Mouse (Mus musculus): ENCODE results near the gene Gtpbp3. TPM values are rescaled to one million over a fixed set of nuclear protein-coding genes. Genes with fewer than 3 reads are reported as not detected.

Gtpbp3 gene
- polyA plus RNA-seq, 1 experiment from 2014 or later: 5.2 TPM

DNA sequence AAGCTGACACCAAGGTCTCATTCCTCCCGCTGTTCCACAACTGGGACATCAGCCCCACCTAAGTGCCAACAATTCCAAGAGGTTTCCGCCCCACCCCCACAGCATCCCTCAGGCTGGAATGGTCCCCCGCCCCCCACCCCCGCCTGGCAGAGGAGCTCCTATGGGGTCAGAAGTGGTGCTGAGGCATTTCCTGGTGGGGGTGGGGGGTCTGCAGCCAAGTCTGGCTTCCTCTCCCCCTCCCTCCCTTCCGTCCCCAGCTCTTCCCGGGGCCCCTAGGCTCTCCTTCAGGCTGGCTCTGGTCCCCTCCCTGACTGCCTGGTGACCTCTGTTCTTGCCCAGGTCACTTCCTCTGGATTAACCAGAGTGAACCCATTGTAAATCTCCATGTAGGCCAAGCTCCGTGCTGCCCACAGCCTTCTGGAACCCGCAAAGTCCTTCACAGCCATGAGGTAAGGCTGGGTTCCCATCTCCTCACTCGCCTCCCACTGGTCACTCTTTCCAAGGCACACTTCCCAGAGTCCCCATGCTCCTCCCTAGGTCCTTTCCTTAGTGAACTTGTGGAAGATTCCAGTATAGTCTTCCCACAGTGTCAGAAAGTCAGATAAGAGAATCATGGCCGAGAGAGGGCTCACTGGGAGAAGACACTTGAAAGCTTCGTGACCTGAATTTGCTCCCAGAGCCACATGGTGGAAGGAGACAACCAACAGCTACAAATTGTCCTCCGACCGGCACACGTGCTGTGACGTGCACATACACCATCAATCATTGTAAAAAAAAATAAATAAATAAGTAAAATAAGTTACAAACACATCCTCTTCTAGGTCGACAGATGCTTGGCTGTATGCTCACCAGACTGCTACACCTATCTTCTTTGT lies 11.2 kb downstream of the Gtpbp3 start:
- H3K9ac ChIP-seq (replicated peaks; ENCODE audit: low read length): no peak overlapping the region
- no peaks in the 10 kb centered on the region for H3K27me3 ChIP-seq (ENCODE audit: control insufficient read depth, insufficient read depth, low read length)
- WGBS: 50% methylated on average over 16 of the region's 16 CpGs
- H3K4me3 ChIP-seq (replicated peaks; ENCODE audit: low read depth, low read length): no peak overlapping the region
- ATAC-seq (ENCODE audit: low FRiP score, low TSS enrichment) (no peak), DNase-seq (no peak)
- no peaks in the 10 kb centered on the region for H3K4me1 ChIP-seq (ENCODE audit: control insufficient read depth, insufficient read depth, low read length)
- H3K9me3 ChIP-seq (ENCODE audit: control insufficient read depth, low read length): no peaks in the 10 kb centered on the region
- no peaks in the 10 kb centered on the region for H3K36me3 ChIP-seq (ENCODE audit: control insufficient read depth, insufficient read depth, low read length)
- H3K4me2 ChIP-seq (ENCODE audit: low read length): no peak overlapping the region
- H3K27ac ChIP-seq (replicated peaks; ENCODE audit: low read depth, low read length): no peak overlapping the region

DNA sequence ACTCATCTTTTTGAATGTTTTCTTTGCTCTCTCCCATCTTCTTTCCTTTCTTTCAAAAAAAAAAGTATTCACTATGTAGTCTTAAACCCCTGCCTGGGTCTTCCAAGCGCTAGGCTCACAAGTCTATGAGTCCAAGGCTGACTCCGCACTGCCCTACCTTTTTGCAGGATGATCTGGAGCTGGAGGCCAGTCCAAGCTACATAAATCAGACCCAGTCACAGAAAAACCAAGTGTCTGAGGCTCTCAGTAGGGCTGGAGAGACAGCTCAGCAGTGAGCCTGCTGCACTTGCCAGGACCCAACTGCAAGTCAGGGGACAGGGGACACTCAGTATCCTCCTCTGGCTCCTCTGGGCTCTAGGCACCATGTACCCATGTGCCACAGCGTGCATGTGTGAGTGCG lies 16.4 kb downstream of the Gtpbp3 start:
- H3K4me1 ChIP-seq (ENCODE audit: control insufficient read depth, insufficient read depth, low read length): no peaks in the 10 kb centered on the region
- DNase-seq: no peak
- no peaks in the 10 kb centered on the region for H3K9me3 ChIP-seq (ENCODE audit: control insufficient read depth, low read length)
- peaks cover 34% of the 10 kb centered on the region for H3K27me3 ChIP-seq (ENCODE audit: control insufficient read depth, insufficient read depth, low read length)
- no peak overlapping the region for H3K27ac ChIP-seq (replicated peaks; ENCODE audit: low read depth, low read length)
- H3K36me3 ChIP-seq (ENCODE audit: control insufficient read depth, insufficient read depth, low read length): no peaks in the 10 kb centered on the region
- ATAC-seq (ENCODE audit: low FRiP score, low TSS enrichment): no peak
- 90% methylated on average over 4 of the region's 4 CpGs for WGBS
- H3K4me3 ChIP-seq (replicated peaks; ENCODE audit: low read depth, low read length): no peak overlapping the region
- no peak overlapping the region for H3K9ac ChIP-seq (replicated peaks; ENCODE audit: low read length)
- no peak overlapping the region for H3K4me2 ChIP-seq (ENCODE audit: low read length)

DNA sequence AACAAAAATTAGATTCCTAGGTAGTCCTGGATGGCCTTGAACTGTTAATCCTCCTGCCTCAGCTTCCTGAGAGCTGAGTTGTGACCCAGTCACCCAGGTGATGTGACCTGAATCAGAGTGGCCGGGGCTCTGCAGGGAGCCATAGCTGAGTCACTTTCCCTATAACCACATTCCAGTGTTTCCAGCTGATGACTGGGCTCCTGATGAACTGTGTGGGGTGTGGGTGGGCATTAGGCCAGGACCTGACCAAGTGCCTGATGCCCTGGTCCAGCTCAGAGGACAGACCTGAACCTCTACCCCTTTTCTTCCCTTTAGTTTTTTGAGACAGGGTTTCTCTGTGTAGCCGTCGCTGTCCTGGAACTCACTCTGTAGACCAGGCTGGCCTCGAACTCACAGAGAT lies 17.4 kb downstream of the Gtpbp3 start:
- WGBS: 92% methylated on average over 4 of the region's 4 CpGs
- Histone ChIP-seq H3K36me3 (ENCODE audit: control insufficient read depth, insufficient read depth, low read length) (no peaks in the 10 kb centered on the region), H3K4me2 (ENCODE audit: low read length) (no peak overlapping the region), H3K9ac (replicated peaks; ENCODE audit: low read length) (no peak overlapping the region), H3K27me3 (ENCODE audit: control insufficient read depth, insufficient read depth, low read length) (peaks cover 39% of the 10 kb centered on the region), H3K27ac (replicated peaks; ENCODE audit: low read depth, low read length) (no peak overlapping the region), H3K4me1 (ENCODE audit: control insufficient read depth, insufficient read depth, low read length) (no peaks in the 10 kb centered on the region), H3K4me3 (replicated peaks; ENCODE audit: low read depth, low read length) (no peak overlapping the region), H3K9me3 (ENCODE audit: control insufficient read depth, low read length) (no peaks in the 10 kb centered on the region)
- DNase-seq (no peak), ATAC-seq (ENCODE audit: low FRiP score, low TSS enrichment) (no peak)

DNA sequence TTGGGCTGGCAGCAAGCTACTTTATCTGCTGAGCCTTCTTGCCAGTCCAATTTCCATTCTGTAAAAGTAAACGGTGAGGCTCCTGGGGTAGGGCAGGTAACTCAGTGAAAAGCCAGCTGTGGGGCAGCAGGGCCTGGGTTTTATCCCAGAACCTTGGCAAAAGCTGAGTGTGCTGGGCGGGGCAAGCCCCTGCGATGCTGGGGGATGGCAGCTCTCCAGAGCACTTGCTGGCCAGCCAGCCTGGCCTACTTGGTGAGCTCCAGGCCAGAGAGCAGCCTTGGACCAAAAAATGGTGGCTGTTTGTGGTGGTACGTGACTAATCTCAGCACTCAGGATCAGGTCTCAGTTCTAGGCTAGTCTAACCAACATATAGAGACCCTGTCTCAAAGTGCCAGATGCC lies 18.1 kb downstream of the Gtpbp3 start:
- H3K36me3 ChIP-seq (ENCODE audit: control insufficient read depth, insufficient read depth, low read length): no peaks in the 10 kb centered on the region
- no peak overlapping the region for H3K27ac ChIP-seq (replicated peaks; ENCODE audit: low read depth, low read length)
- peaks cover 39% of the 10 kb centered on the region for H3K27me3 ChIP-seq (ENCODE audit: control insufficient read depth, insufficient read depth, low read length)
- no peaks in the 10 kb centered on the region for H3K4me1 ChIP-seq (ENCODE audit: control insufficient read depth, insufficient read depth, low read length)
- ATAC-seq (ENCODE audit: low FRiP score, low TSS enrichment) (no peak), DNase-seq (no peak)
- H3K4me3 ChIP-seq (replicated peaks; ENCODE audit: low read depth, low read length): no peak overlapping the region
- H3K9me3 ChIP-seq (ENCODE audit: control insufficient read depth, low read length): no peaks in the 10 kb centered on the region
- no peak overlapping the region for H3K4me2 ChIP-seq (ENCODE audit: low read length)
- WGBS: 76% methylated on average over 4 of the region's 4 CpGs
- H3K9ac ChIP-seq (replicated peaks; ENCODE audit: low read length): no peak overlapping the region

DNA sequence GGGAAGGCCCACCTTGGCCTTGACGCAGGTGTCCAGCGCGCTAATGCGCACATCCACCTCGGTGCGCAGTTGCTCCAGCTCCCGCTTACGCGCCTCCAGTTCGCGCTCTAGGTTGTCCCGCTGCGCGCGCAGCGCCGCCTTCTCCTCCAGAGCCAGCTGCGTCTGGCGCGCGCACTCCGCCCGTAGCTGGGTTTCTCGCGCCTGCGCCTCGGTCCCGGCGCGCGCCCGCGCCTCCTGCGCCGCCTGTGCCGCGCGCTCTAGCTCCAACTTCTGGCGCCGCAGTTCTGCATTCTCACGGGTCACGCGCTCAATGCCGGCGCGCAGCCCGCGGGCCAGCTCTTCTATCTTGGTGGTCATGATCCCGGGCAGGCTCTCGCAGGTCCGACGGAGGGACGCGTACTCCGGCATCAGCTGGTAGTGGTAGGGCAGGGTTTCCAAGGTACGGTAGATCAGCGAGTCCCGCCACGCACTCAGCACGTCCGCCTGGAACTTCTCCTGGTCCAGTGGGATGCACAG lies 19.7 kb downstream of the Gtpbp3 start:
- ATAC-seq (ENCODE audit: low FRiP score, low TSS enrichment): peak; percentile 55; the same call in 1 of the 2 replicates
- peaks cover 39% of the 10 kb centered on the region for H3K27me3 ChIP-seq (ENCODE audit: control insufficient read depth, insufficient read depth, low read length)
- WGBS: under 1% methylated on average over 61 of the region's 61 CpGs

DNA sequence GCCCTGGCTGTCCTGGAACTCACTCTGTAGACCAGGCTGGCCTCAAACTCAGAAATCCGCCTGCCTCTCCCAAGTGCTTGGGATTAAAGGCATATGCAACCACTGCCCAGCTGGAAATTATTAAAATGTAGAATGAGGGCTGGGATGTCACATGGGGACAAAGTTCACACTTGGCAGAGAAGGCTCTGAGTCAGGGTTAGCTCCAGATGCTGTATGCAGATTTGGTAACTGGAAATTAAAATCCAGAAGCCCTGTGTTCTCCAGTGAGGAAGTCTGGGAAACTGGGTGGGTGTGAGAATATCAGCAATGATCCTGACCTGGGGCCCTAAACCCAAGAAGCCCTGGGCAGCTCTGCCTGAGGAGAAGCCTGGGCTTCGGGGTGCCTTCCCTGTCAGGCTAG lies 21.4 kb downstream of the Gtpbp3 start:
- no peaks in the 10 kb centered on the region for H3K4me1 ChIP-seq (ENCODE audit: control insufficient read depth, insufficient read depth, low read length)
- DNase-seq (no peak), ATAC-seq (ENCODE audit: low FRiP score, low TSS enrichment) (no peak)
- H3K27ac ChIP-seq (replicated peaks; ENCODE audit: low read depth, low read length): no peak overlapping the region
- WGBS: 75% methylated on average over 2 of the region's 2 CpGs
- no peak overlapping the region for H3K4me3 ChIP-seq (replicated peaks; ENCODE audit: low read depth, low read length)
- no peak overlapping the region for H3K4me2 ChIP-seq (ENCODE audit: low read length)
- H3K9me3 ChIP-seq (ENCODE audit: control insufficient read depth, low read length): no peaks in the 10 kb centered on the region
- no peaks in the 10 kb centered on the region for H3K36me3 ChIP-seq (ENCODE audit: control insufficient read depth, insufficient read depth, low read length)
- H3K9ac ChIP-seq (replicated peaks; ENCODE audit: low read length): no peak overlapping the region
- peaks cover 39% of the 10 kb centered on the region for H3K27me3 ChIP-seq (ENCODE audit: control insufficient read depth, insufficient read depth, low read length)

More for the DNA sequence above, 19.7 kb downstream of the Gtpbp3 start:
- Histone ChIP-seq H3K9ac (replicated peaks; ENCODE audit: low read length) (peak overlapping the region; percentile 36), H3K9me3 (ENCODE audit: control insufficient read depth, low read length) (no peaks in the 10 kb centered on the region), H3K4me3 (replicated peaks; ENCODE audit: low read depth, low read length) (peak overlapping the region; percentile 32), H3K36me3 (ENCODE audit: control insufficient read depth, insufficient read depth, low read length) (no peaks in the 10 kb centered on the region), H3K27ac (replicated peaks; ENCODE audit: low read depth, low read length) (no peak overlapping the region), H3K4me2 (ENCODE audit: low read length) (peak overlapping the region; percentile 61), H3K4me1 (ENCODE audit: control insufficient read depth, insufficient read depth, low read length) (no peaks in the 10 kb centered on the region)
- peak; percentile 94 for DNase-seq

DNA sequence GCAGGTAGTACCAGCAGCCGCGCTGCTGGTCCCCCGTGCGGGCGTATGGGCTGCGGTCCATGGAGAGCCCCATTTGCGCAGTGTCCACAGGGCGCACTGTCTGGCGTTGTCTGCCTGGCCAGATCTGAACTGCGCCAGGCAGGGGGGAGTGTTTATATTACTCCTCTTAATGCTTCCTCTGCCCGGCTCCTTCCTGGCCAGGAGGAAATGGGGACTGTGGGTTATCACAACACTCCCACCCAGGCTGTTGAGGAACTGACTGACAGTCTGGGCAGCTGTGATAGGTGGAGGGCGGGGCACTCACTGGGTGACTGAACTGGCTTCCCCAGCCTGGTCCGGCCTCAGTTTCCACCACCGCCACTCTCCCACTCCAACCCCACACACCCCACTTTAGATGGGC lies 23.7 kb downstream of the Gtpbp3 start, which contains the start of gene Plvap:
Gene Plvap (minus strand): TSS at position 109 of the 400 bp plus-strand sequence.
- WGBS: 80% methylated on average over 14 of the region's 14 CpGs
- H3K4me1 ChIP-seq (ENCODE audit: control insufficient read depth, insufficient read depth, low read length): no peaks in the 10 kb centered on the region
- no peak for DNase-seq
- no peak within 1 kb of the TSS for H3K9ac ChIP-seq (replicated peaks; ENCODE audit: low read length)
- H3K9me3 ChIP-seq (ENCODE audit: control insufficient read depth, low read length): no peaks in the 10 kb centered on the region
- no peak within 1 kb of the TSS for H3K4me3 ChIP-seq (replicated peaks; ENCODE audit: low read depth, low read length)
- H3K36me3 ChIP-seq (ENCODE audit: control insufficient read depth, insufficient read depth, low read length): no peaks in the 10 kb centered on the region
- peaks cover 29% of the 10 kb centered on the region for H3K27me3 ChIP-seq (ENCODE audit: control insufficient read depth, insufficient read depth, low read length)
- no peak within 1 kb of the TSS for H3K27ac ChIP-seq (replicated peaks; ENCODE audit: low read depth, low read length)
- no peak for ATAC-seq (ENCODE audit: low FRiP score, low TSS enrichment)
- H3K4me2 ChIP-seq (ENCODE audit: low read length): no peak within 1 kb of the TSS

DNA sequence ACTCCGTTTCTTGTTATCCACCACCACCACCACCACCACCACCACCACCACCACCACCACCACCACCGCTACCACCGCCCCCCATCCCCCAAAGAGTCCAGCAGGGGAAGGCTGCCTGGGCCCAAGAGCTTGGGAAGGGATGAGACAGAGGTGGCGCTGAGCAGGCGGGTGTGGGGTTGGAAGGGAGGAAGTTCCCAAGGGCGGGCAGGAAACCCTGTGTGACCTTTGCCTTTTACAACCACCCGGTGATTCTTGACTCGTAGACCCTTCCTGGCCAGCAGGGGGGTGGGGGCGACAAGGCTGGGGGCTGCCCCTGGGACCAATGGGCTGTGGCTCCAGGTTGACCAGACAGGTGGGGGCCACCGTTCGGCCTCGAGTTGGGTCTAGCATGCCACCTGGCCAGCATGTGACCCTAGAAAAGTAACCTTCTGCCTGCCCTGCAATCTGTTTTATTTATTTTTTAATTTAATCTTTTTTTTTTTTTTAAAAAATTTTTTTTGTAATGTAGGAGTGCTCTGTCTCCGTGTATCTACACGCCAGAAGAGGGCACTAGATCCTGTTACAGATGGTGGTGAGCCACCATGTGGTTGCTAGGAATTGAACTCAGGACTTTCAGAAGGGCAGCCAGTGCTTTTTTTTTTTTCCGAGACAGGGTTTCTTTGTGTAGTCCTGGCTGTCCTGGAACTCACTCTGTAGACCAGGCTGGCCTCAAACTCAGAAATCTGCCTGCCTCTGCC lies 25.3 kb downstream of the Gtpbp3 start:
- Histone ChIP-seq H3K4me3 (replicated peaks; ENCODE audit: low read depth, low read length) (no peak overlapping the region), H3K27me3 (ENCODE audit: control insufficient read depth, insufficient read depth, low read length) (peaks cover 14% of the 10 kb centered on the region), H3K4me2 (ENCODE audit: low read length) (no peak overlapping the region), H3K9ac (replicated peaks; ENCODE audit: low read length) (no peak overlapping the region), H3K9me3 (ENCODE audit: control insufficient read depth, low read length) (no peaks in the 10 kb centered on the region), H3K27ac (replicated peaks; ENCODE audit: low read depth, low read length) (no peak overlapping the region), H3K4me1 (ENCODE audit: control insufficient read depth, insufficient read depth, low read length) (no peaks in the 10 kb centered on the region), H3K36me3 (ENCODE audit: control insufficient read depth, insufficient read depth, low read length) (no peaks in the 10 kb centered on the region)
- ATAC-seq (ENCODE audit: low FRiP score, low TSS enrichment) (no peak), DNase-seq (no peak)
- 71% methylated on average over 15 of the region's 15 CpGs for WGBS
